Mouse (Mus musculus) erythroid progenitor cell, adult 5-6 weeks (primary cell): ENCODE results near the gene Kdm2b. TPM values are rescaled to one million over a fixed set of nuclear protein-coding genes. Genes with fewer than 3 reads are reported as not detected.

Experiments used
- total RNA-seq, 2 experiments: library from RNA; stranded (forward) in 1 of 2; stranded (reverse) in 1 of 2; fragments of 150-400 nt in 1 of 2; fragments of 186-747, 209-891 nt in 1 of 2; gene quantifications; 2 replicates each; pipeline versions ENCODE4 v1.2.3 to v1.2.4; 2015 to 2017; ENCODE audit warnings: low replicate concordance in 2 of 2

The Kdm2b gene
- total RNA-seq, 2 experiments from 2014 or later = 7.5 to 13.0 TPM

Other genes with a start within 250 kb of the Kdm2b start
- 23.9 and 25.2 TPM in 2 replicates for gene Camkk2, start 210.4 kb downstream of the Kdm2b start, total RNA-seq (2015; ENCODE audit: low replicate concordance)
- 27.9 and 38.0 TPM in 2 replicates for gene Camkk2, start 210.4 kb downstream of the Kdm2b start, total RNA-seq (2017; ENCODE audit: low replicate concordance)
- gene Anapc5, start 168.5 kb downstream of the Kdm2b start, total RNA-seq (2015; ENCODE audit: low replicate concordance) = 195 and 227 TPM in 2 replicates
- 271 and 364 TPM in 2 replicates for gene Anapc5, start 168.5 kb downstream of the Kdm2b start, total RNA-seq (2017; ENCODE audit: low replicate concordance)
- 5.8 and 29.3 TPM in 2 replicates for gene Rnf34, start 139.8 kb downstream of the Kdm2b start, total RNA-seq (2015; ENCODE audit: low replicate concordance)
- 7.6 and 10.4 TPM in 2 replicates for gene Rnf34, start 139.8 kb downstream of the Kdm2b start, total RNA-seq (2017; ENCODE audit: low replicate concordance)
- 5.0 and 24.3 TPM in 2 replicates for gene Orai1, start 25.3 kb upstream of the Kdm2b start, total RNA-seq (2015; ENCODE audit: low replicate concordance)
- 3.5 and 4.0 TPM in 2 replicates for gene Orai1, start 25.3 kb upstream of the Kdm2b start, total RNA-seq (2017; ENCODE audit: low replicate concordance)
- not detected in 2 replicates for gene Morn3, start 57.2 kb upstream of the Kdm2b start, total RNA-seq (2015; ENCODE audit: low replicate concordance)
- gene Morn3, start 57.2 kb upstream of the Kdm2b start, total RNA-seq (2017; ENCODE audit: low replicate concordance) = not detected in 2 replicates
- 85.5 and 100 TPM in 2 replicates for gene Tmem120b, start 78.6 kb upstream of the Kdm2b start, total RNA-seq (2015; ENCODE audit: low replicate concordance)
- gene Tmem120b, start 78.6 kb upstream of the Kdm2b start, total RNA-seq (2017; ENCODE audit: low replicate concordance) = 86.8 and 118 TPM in 2 replicates
- gene Rhof, start 142.9 kb upstream of the Kdm2b start, total RNA-seq (2015; ENCODE audit: low replicate concordance) = 1.7 and 3.2 TPM in 2 replicates
- gene Rhof, start 142.9 kb upstream of the Kdm2b start, total RNA-seq (2017; ENCODE audit: low replicate concordance) = 1.4 and 7.7 TPM in 2 replicates
- gene Setd1b, start 152.4 kb upstream of the Kdm2b start, total RNA-seq (2015; ENCODE audit: low replicate concordance) = 29.8 and 41.8 TPM in 2 replicates
- 20.2 and 23.0 TPM in 2 replicates for gene Setd1b, start 152.4 kb upstream of the Kdm2b start, total RNA-seq (2017; ENCODE audit: low replicate concordance)
- 27.2 and 48.7 TPM in 2 replicates for gene Psmd9, start 179.6 kb upstream of the Kdm2b start, total RNA-seq (2015; ENCODE audit: low replicate concordance)
- 52.2 and 63.8 TPM in 2 replicates for gene Psmd9, start 179.6 kb upstream of the Kdm2b start, total RNA-seq (2017; ENCODE audit: low replicate concordance)
- not detected in 2 replicates for gene Hpd, start 192.9 kb upstream of the Kdm2b start, total RNA-seq (2015; ENCODE audit: low replicate concordance)
- gene Hpd, start 192.9 kb upstream of the Kdm2b start, total RNA-seq (2017; ENCODE audit: low replicate concordance) = not detected in 2 replicates